Mouse (Mus musculus): Measurements from ENCODE around the gene Gm16381. TPM values are rescaled to one million over a fixed set of nuclear protein-coding genes. Genes with fewer than 3 reads are reported as not detected.

Gene Gm16381
- not detected for polyA plus RNA-seq (2017; shearing (Covaris generic))

DNA sequence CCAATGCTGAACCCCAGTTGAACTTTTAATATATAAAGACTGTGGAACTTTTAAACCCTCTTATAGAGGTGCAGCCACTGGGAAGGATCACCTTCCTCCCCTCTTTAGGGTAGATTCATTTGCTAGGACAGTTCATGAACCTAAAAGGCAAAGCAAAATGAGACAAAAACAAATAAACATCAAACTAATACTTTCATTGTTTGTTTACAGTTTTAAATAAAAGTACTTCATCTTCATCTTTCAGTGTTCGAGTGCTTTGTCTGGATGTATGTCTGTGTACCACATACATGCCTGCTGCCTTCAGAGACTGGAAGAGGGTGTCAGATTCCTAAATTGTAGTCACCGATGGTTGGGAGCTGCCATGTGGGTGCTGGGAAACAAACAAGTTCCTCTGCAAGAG is at the start of gene Gm16381:
TSS of gene Gm16381 (minus strand) at position 101 of the 400 bp plus-strand sequence.

DNA sequence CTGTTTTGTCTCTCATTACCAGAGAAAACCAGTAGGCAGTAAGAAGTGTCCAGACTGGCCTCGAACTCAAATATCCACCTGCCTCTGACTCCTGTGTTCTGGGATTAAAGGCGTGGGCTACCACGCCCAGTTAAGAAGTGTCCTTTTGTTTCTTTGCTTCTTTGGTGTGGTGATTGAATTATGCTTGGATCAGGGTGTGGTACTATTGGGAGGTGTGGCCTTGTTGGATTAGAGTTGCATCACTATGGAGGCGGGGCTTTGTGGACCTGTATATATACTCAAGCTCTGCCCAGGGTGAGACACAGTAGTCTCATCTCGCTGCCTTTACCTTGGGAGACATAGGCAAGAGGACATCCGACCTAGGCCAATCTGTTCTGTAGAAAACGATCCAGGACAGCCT is 25.9 kb downstream of the Gm16381 start, which contains the start of gene Gm4027:
TSS of gene Gm4027 (plus strand) at position 301 of the 400 bp plus-strand sequence.

DNA sequence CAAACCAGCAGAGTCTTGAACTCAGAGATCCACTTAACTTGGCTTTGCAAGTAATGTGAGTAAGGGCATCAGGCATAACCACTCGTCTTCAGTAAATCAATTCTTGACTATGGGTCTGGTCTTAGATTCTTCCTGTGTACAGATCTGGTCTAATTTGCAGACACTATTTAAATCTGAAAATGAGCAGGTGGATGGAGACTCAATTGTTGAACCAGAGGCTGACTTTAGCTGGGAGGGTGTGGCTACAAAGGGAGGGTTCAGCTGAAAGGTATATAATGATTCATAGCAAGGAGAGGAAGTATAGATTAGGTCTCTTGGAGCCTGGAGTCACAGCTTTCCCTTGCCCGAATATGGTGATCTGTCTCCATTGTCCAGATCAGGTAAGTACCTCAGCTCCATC is 42.0 kb downstream of the Gm16381 start, which contains the start of gene Oog1:
TSS of gene Oog1 (plus strand) at position 301 of the 400 bp plus-strand sequence.

Other genes with a start within 250 kb of the Gm16381 start
- gene Slirp, start 200.7 kb downstream of the Gm16381 start, polyA plus RNA-seq (2017; shearing (Covaris generic)) = 38.7 TPM
- gene Alkbh1, start 200.6 kb downstream of the Gm16381 start, polyA plus RNA-seq (2017; shearing (Covaris generic)) = 59.7 TPM
- gene Snw1, start 172.3 kb downstream of the Gm16381 start, polyA plus RNA-seq (2017; shearing (Covaris generic)) = 158 TPM
- gene Gm5788, start 149.9 kb downstream of the Gm16381 start, polyA plus RNA-seq (2017; shearing (Covaris generic)) = not detected
- not detected for gene Gm8300, start 130.3 kb downstream of the Gm16381 start, polyA plus RNA-seq (2017; shearing (Covaris generic))
- 0.19 TPM for gene Oog1, start 41.9 kb downstream of the Gm16381 start, polyA plus RNA-seq (2017; shearing (Covaris generic))
- not detected for gene Gm4027, start 25.8 kb downstream of the Gm16381 start, polyA plus RNA-seq (2017; shearing (Covaris generic))
- not detected for gene Gm21319, start 131.1 kb upstream of the Gm16381 start, polyA plus RNA-seq (2017; shearing (Covaris generic))
- not detected for gene Gm21936, start 150.9 kb upstream of the Gm16381 start, polyA plus RNA-seq (2017; shearing (Covaris generic))
- gene BB287469, start 172.0 kb upstream of the Gm16381 start, polyA plus RNA-seq (2017; shearing (Covaris generic)) = not detected
- not detected for gene Gm2001, start 197.7 kb upstream of the Gm16381 start, polyA plus RNA-seq (2017; shearing (Covaris generic))
- gene Gm2016, start 229.5 kb upstream of the Gm16381 start, polyA plus RNA-seq (2017; shearing (Covaris generic)) = not detected